Comparison of ENCODE assay signal across 8 mouse cellular contexts in genomic region chr4:3049972-3050846, GRCm38 (mm10).
DNase-seq lines count a peak whose midpoint lies in the region; ATAC-seq lines count a peak whose summit lies in the region.

No protein-coding gene starts in this region.

- 51% methylated on average over 2 of the region's 2 CpGs for WGBS in limb, embryonic 13.5 days
- 54% methylated on average over 2 of the region's 2 CpGs for WGBS in neural tube, embryonic 12.5 days

- no peaks in the 10 kb centered on the region for H3K27me3 ChIP-seq in limb, embryonic 13.5 days
- no peaks in the 10 kb centered on the region for H3K27me3 ChIP-seq in neural tube, embryonic 12.5 days (replicated peaks)

- H3K4me3 ChIP-seq in limb, embryonic 13.5 days: no peak overlapping the region
- no peak overlapping the region for H3K4me3 ChIP-seq in neural tube, embryonic 12.5 days

- H3K9me3 ChIP-seq in limb, embryonic 13.5 days: peaks cover 54% of the 10 kb centered on the region
- peaks cover 54% of the 10 kb centered on the region for H3K9me3 ChIP-seq in neural tube, embryonic 12.5 days

- ATAC-seq in cerebellum, adult (ENCODE audit: insufficient number of reproducible peaks, low FRiP score, low TSS enrichment): peak; percentile 76
- ATAC-seq in limb, embryonic 13.5 days (ENCODE audit: low FRiP score, low read depth): peak; percentile 52; the same call in 1 of the 2 replicates
- peak; percentile 27; the same call in 1 of the 2 replicates for ATAC-seq in neural tube, embryonic 12.5 days (ENCODE audit: low FRiP score, low read depth)

- DNase-seq in cerebellum, adult 8-10 months: no peak
- peak; percentile 1 for DNase-seq in ovary, postnatal 36 days (ENCODE audit: low spot score)
- no peak for DNase-seq in ovary, postnatal 14 days (ENCODE audit: low spot score)
- no peak for DNase-seq in frontal cortex, postnatal 14 days (ENCODE audit: low spot score in 2 of 2)
- no peak for DNase-seq in T-cell, adult 2 months (ENCODE audit: low spot score)

- no peak overlapping the region for H3K27ac ChIP-seq in limb, embryonic 13.5 days
- H3K27ac ChIP-seq in neural tube, embryonic 12.5 days: no peak overlapping the region

- no peaks in the 10 kb centered on the region for H3K36me3 ChIP-seq in limb, embryonic 13.5 days
- no peaks in the 10 kb centered on the region for H3K36me3 ChIP-seq in neural tube, embryonic 12.5 days

- no peak overlapping the region for H3K4me2 ChIP-seq in limb, embryonic 13.5 days (replicated peaks)
- H3K4me2 ChIP-seq in neural tube, embryonic 12.5 days (replicated peaks): no peak overlapping the region

- no peaks in the 10 kb centered on the region for H3K4me1 ChIP-seq in limb, embryonic 13.5 days
- no peaks in the 10 kb centered on the region for H3K4me1 ChIP-seq in neural tube, embryonic 12.5 days

- H3K9ac ChIP-seq in limb, embryonic 13.5 days: no peak overlapping the region
- H3K9ac ChIP-seq in neural tube, embryonic 12.5 days: no peak overlapping the region
